Mouse (Mus musculus) ZHBTc4 (cell line): ENCODE measurements at regions not wholly inside any gene's neighbourhood (a gene's known extent, or its start where the extent isn't known, plus 50 kb on each side); places are given as distances from the start of the nearest gene placed in this dataset.
A peak's percentile ranks its signal among the peaks of the same experiment; 100 is the strongest.

Experiments used
- DNase-seq: peaks from one replicate; pipeline ENCODE4 v3.0.0-alpha.2; 2011; ENCODE audit warnings: low read depth, low spot score

GRCm38 (mm10) chr4:10560078-10560477 is 314.2 kb upstream of the 2610301B20Rik start:
- DNase-seq = peak; percentile 4

- no peak for DNase-seq
Observed at GRCm38 (mm10) chr4:10604513-10604912, 269.8 kb upstream of the 2610301B20Rik start.

GRCm38 (mm10) chr4:10607855-10608576 is 266.3 kb upstream of the 2610301B20Rik start:
- DNase-seq = no peak

GRCm38 (mm10) chr4:10610784-10611183 is 263.5 kb upstream of the 2610301B20Rik start:
- DNase-seq = no peak
